Mouse (Mus musculus) liver, postnatal 0 days (tissue): ENCODE measurements around the gene Wsb1. TPM values are rescaled to one million over a fixed set of nuclear protein-coding genes. Genes with fewer than 3 reads are reported as not detected.

Experiments used
- ATAC-seq: fragments of 200-750 bp; cut with Nextera tagmentation; 2 replicates; pipeline ENCODE4 v1.8.0; 2017; ENCODE audit warnings: mild to moderate bottlenecking, moderate library complexity
- DNase-seq: peaks from one replicate; pipeline ENCODE4 v3.0.0-alpha.2; 2016
- H3K27ac ChIP-seq: fragments of 300-500 bp; sonication (generic); 2 replicates; pipeline ENCODE4 v1.5.1; 2014; ENCODE audit warnings: antibody characterized with exemption, moderate library complexity, mild to moderate bottlenecking, low read depth
- H3K27me3 ChIP-seq: fragments of 300-500 bp; sonication (generic); 2 replicates; pipeline ENCODE4 v1.6.1; 2014; ENCODE audit warnings: low read length, control low read depth, mixed read lengths; ENCODE audit not compliant: insufficient read depth
- H3K36me3 ChIP-seq: fragments of 300-500 bp; sonication (generic); replicated peaks from 2 replicates; pipeline ENCODE4 v1.6.1; 2014; ENCODE audit warnings: mild to moderate bottlenecking, control low read depth, low read length, moderate library complexity, mixed read lengths; ENCODE audit not compliant: insufficient read depth
- H3K4me1 ChIP-seq: fragments of 300-500 bp; sonication (generic); 2 replicates; pipeline ENCODE4 v1.6.1; 2014; ENCODE audit warnings: antibody characterized with exemption, mild to moderate bottlenecking, control low read depth; ENCODE audit not compliant: insufficient read depth
- H3K4me2 ChIP-seq: fragments of 300-500 bp; sonication (generic); 2 replicates; pipeline ENCODE4 v1.6.1; 2014; ENCODE audit warnings: low read depth, mild to moderate bottlenecking, low read length, moderate library complexity, mixed read lengths
- H3K4me3 ChIP-seq: fragments of 300-500 bp; sonication (generic); 2 replicates; pipeline ENCODE4 v1.5.1; 2014; ENCODE audit warnings: low read depth, low read length
- H3K9ac ChIP-seq: fragments of 300-500 bp; sonication (generic); replicated peaks from 2 replicates; pipeline ENCODE4 v1.6.1; 2014; ENCODE audit warnings: mild to moderate bottlenecking, moderate library complexity
- H3K9me3 ChIP-seq: fragments of 300-500 bp; sonication (generic); 2 replicates; pipeline ENCODE4 v1.6.1; 2016; ENCODE audit warnings: mild to moderate bottlenecking, control low read depth, low read length, mixed read lengths
- CTCF ChIP-seq: sonication (generic); IDR thresholded peaks from 2 replicates; pipeline ENCODE4 v1.5.1; 2016; ENCODE audit warnings: antibody characterized with exemption, low read depth
- EP300 ChIP-seq: IDR thresholded peaks from 2 replicates; pipeline ENCODE4 v1.6.1; 2016; ENCODE audit warnings: antibody characterized with exemption, low read depth, mild to moderate bottlenecking
- WGBS: fragments of 180-500 bp; shearing (Covaris S2); extraction: QIAGEN DNeasy Blood & Tissue Kit; methylation state at CpG from one replicate; pipeline ENCODE4 v1.1.7; 2014; ENCODE audit not compliant: insufficient replicate concordance; 5-methylcytosine and 5-hydroxymethylcytosine counted together
- polyA plus RNA-seq: library from polyadenylated mRNA; unstranded; fragments of >200 nt; fragmentation: Nextera tagmentation; extraction: Ambion mirVana; gene quantifications from 2 replicates; pipeline ENCODE4 v1.2.1, GENCODE M21; 2015

Gene Wsb1
- polyA plus RNA-seq, 1 experiment from 2014 or later, result 26.3 TPM

DNA sequence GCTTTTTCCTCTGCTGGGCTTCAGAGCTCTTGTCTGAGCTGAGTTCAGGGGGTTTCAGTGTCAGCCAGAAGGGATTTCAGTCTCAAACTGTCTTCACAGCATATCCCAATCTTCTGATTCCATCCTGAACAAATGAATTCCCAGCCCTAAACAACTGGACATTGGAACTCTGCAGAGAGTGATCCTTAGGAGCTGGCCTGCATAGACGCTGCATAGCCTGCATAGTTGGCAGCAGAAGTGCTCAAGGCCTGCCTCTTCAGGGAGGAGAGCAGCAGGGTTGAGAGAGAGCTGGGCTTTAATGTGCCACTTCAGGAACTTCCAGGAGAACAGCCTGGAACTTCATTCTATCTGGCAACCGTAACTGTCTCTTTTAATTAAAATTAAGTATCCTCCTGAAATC lies 38.9 kb downstream of the Wsb1 start:
- H3K4me1 ChIP-seq, result no peaks in the 10 kb centered on the region
- WGBS, result 67% methylated on average over 2 of the region's 2 CpGs
- no peak overlapping the region for H3K9ac ChIP-seq
- DNase-seq, result no peak
- no peaks in the 10 kb centered on the region for H3K9me3 ChIP-seq
- H3K36me3 ChIP-seq, result no peaks in the 10 kb centered on the region
- H3K27me3 ChIP-seq, result no peaks in the 10 kb centered on the region
- H3K4me2 ChIP-seq, result no peak overlapping the region
- TF ChIP-seq EP300, result no peak
- no peak for TF ChIP-seq CTCF
- no peak for ATAC-seq
- no peak overlapping the region for H3K27ac ChIP-seq
- H3K4me3 ChIP-seq, result no peak overlapping the region

GRCm38 (mm10) chr11:79214015-79214418 lies 40.5 kb downstream of the Wsb1 start:
- ATAC-seq, result peak; percentile 91
- DNase-seq, result peak; percentile 92
- WGBS, result 7% methylated on average over 14 of the region's 14 CpGs
- Histone ChIP-seq H3K27me3 (no peaks in the 10 kb centered on the region), H3K4me3 (no peak overlapping the region), H3K9me3 (no peaks in the 10 kb centered on the region), H3K36me3 (no peaks in the 10 kb centered on the region), H3K4me1 (no peaks in the 10 kb centered on the region), H3K4me2 (no peak overlapping the region), H3K27ac (no peak overlapping the region), H3K9ac (no peak overlapping the region)
- TF ChIP-seq EP300, result peak; percentile 42; the same call in 1 of the 2 replicates
- peak; percentile 99 for TF ChIP-seq CTCF

DNA sequence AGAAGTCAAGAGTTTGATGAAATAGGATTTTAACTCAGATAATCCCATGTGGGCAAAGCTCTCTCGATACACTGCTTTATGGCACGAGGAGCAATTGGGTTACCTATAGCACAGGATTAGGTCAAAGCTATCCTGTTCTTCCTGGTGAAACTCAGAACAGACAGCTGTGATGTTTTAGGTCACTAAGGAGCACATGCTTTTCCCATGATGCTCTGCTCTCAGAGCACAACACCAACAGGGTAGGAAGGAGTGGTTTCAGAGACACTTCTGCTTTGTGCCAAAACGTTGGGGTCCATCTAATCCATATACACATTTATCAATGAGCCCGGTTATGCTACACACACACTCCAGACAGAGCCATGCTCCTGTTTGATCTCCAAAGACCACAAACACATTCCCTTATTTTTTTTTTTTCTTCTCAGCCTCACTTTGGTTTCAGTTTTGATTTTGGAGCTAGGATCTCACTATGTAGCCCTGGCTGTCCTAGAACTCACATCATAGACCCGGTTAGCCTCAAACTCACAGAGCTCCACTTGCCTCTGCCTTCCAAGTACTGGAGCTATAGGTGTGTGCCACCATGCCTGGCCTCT lies 44.5 kb downstream of the Wsb1 start:
- no peak overlapping the region for H3K4me2 ChIP-seq
- 61% methylated on average over 5 of the region's 5 CpGs for WGBS
- no peak for ATAC-seq

GRCm38 (mm10) chr11:79209113-79209512 lies 45.4 kb downstream of the Wsb1 start:
- no peak overlapping the region for H3K4me2 ChIP-seq
- ATAC-seq, result no peak
- H3K9me3 ChIP-seq, result no peaks in the 10 kb centered on the region
- no peak overlapping the region for H3K9ac ChIP-seq
- H3K27ac ChIP-seq, result no peak overlapping the region
- DNase-seq, result no peak
- 48% methylated on average over 5 of the region's 5 CpGs for WGBS
- H3K36me3 ChIP-seq, result no peaks in the 10 kb centered on the region
- TF ChIP-seq EP300, result no peak
- no peak for TF ChIP-seq CTCF
- H3K4me3 ChIP-seq, result no peak overlapping the region
- no peaks in the 10 kb centered on the region for H3K27me3 ChIP-seq
- no peaks in the 10 kb centered on the region for H3K4me1 ChIP-seq

More for the DNA sequence above, 44.5 kb downstream of the Wsb1 start:
- TF ChIP-seq EP300 (no peak), CTCF (no peak)
- Histone ChIP-seq H3K4me1 (no peaks in the 10 kb centered on the region), H3K4me3 (no peak overlapping the region), H3K9me3 (no peaks in the 10 kb centered on the region), H3K36me3 (no peaks in the 10 kb centered on the region), H3K9ac (no peak overlapping the region), H3K27ac (no peak overlapping the region), H3K27me3 (no peaks in the 10 kb centered on the region)
- DNase-seq, result no peak

GRCm38 (mm10) chr11:79208462-79208861 lies 46.0 kb downstream of the Wsb1 start:
- Histone ChIP-seq H3K4me1 (no peaks in the 10 kb centered on the region), H3K4me2 (no peak overlapping the region), H3K9ac (no peak overlapping the region), H3K27me3 (no peaks in the 10 kb centered on the region), H3K4me3 (no peak overlapping the region), H3K27ac (no peak overlapping the region), H3K9me3 (no peaks in the 10 kb centered on the region), H3K36me3 (no peaks in the 10 kb centered on the region)
- no peak for TF ChIP-seq CTCF
- TF ChIP-seq EP300, result no peak
- WGBS, result 89% methylated on average over 4 of the region's 4 CpGs
- DNase-seq (no peak), ATAC-seq (no peak)

DNA sequence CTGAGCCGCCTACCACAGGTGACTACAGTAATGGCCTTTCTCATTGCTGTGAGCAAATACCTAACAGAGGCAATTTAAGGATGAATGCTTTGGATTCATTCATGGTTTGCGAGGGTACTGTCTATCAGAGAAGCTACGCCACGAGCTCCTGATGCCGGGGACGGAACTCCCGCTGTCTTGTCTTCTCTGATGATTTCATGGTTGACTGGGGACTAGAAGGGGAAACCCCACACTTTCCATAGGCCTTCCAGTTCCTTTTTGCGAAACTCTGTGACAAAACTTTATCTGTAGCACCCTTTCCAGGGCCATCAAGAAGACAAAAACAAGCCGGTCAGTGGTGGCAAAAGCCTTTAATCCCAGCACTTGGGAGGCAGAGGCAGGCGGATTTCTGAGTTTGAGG lies 46.8 kb downstream of the Wsb1 start:
- TF ChIP-seq EP300 (no peak), CTCF (no peak)
- H3K27me3 ChIP-seq, result no peaks in the 10 kb centered on the region
- ATAC-seq (no peak), DNase-seq (no peak)
- H3K4me1 ChIP-seq, result no peaks in the 10 kb centered on the region
- H3K36me3 ChIP-seq, result no peaks in the 10 kb centered on the region
- H3K4me2 ChIP-seq, result no peak overlapping the region
- no peak overlapping the region for H3K9ac ChIP-seq
- H3K9me3 ChIP-seq, result no peaks in the 10 kb centered on the region
- no peak overlapping the region for H3K4me3 ChIP-seq
- no peak overlapping the region for H3K27ac ChIP-seq
- WGBS, result 65% methylated on average over 10 of the region's 10 CpGs

DNA sequence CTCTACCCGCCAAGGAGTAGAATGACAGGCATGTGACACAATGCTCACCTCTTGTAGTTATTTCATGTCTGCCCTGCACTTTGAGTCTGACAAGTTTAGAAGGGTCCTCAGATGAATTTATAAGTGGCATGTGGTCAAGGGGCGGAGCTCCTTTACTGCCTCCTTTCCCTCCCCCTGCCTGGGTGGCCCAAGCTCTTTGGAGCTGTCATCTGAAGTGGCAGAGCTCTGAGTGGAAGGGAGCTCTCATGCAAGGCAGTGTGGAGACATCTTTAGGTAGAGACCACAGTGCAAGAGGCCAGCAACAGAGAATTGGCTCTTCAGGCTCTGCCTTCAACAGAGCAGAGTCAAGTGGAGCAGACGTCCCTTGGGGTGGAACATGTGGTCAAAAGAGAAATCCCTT lies 50.0 kb downstream of the Wsb1 start:
- DNase-seq (no peak), ATAC-seq (no peak)
- Histone ChIP-seq H3K4me3 (no peak overlapping the region), H3K27me3 (no peaks in the 10 kb centered on the region), H3K4me1 (no peaks in the 10 kb centered on the region), H3K4me2 (no peak overlapping the region), H3K27ac (no peak overlapping the region), H3K36me3 (no peaks in the 10 kb centered on the region), H3K9me3 (no peaks in the 10 kb centered on the region), H3K9ac (no peak overlapping the region)
- 71% methylated on average over 3 of the region's 3 CpGs for WGBS
- no peak for TF ChIP-seq CTCF
- no peak for TF ChIP-seq EP300
